Mouse (Mus musculus): ENCODE results near the gene Gdf15. TPM values are rescaled to one million over a fixed set of nuclear protein-coding genes. Genes with fewer than 3 reads are reported as not detected.

Gdf15 gene
- total RNA-seq, 2 experiments from 2014 or later = not detected

DNA sequence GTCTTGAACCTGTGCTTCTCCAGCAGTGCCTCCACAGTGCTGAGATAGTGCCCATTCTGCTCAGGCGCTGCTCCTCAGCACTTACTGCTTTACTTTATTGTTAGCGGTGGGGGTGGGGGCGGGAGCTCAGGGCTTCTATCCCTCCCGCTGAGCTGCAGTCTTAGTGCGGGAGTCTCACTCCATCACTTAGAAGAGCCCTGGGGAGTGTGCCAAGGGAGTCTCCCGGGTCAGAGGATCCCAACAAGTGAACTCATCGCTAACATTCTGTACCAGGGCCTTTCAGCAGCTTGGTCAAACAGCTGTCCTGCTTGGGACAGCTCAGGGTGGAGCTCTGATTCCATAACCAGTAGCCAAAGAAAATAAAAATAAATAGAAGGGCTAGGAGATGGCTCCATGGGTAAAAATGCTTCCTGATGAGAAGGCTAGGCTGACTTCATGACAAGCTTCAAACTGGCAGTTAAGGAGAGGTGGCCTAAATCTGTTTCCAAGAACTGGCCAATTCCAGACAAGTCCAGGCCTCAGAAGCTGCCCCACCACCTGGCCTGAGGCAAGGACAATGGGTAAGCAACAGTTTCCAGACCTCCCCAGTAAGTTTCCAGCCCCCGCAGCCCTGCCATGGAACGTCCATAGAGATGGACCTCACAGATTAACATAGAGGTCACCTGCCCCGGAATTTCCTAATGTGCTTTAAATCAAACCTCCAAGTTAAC lies 39.5 kb upstream of the Gdf15 start:
- intact Hi-C loops (cut with DNase I) = no loop called here
- TF ChIP-seq CTCF (IDR thresholded peaks at IDR 0.05) = no peak
- DNase-seq (ENCODE audit: extremely low spot score in 1 of 2, low spot score in 2 of 2) = no peak
- Histone ChIP-seq H3K27ac (no peak overlapping the region), H3K4me3 (no peak overlapping the region)

DNA sequence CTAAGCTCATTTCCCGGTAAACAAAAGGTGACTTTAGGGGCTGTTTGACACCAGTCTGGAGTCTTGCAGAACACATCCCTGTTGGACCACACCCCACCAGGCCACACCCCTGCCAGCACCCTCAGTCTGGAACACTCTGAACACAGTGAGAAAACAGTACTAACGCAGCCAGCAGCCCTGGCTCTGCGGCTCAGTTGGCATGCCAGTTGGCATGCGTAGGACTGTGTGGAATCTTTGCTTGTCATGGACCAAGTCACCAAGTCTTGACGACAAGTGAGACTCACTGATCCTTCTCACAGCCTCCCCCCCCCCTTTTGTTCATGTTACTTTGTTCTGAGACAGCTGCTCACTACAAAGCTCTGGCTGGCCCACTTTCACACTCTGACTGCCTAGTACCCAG lies 34.8 kb upstream of the Gdf15 start:
- intact Hi-C loops (cut with DNase I) = no loop called here
- no peak overlapping the region for H3K27ac ChIP-seq
- TF ChIP-seq CTCF (IDR thresholded peaks at IDR 0.05) = no peak
- no peak for DNase-seq (ENCODE audit: extremely low spot score in 1 of 2, low spot score in 2 of 2)
- H3K4me3 ChIP-seq = no peak overlapping the region

GRCm38 (mm10) chr8:70665599-70665998 lies 33.3 kb upstream of the Gdf15 start:
- intact Hi-C loops (cut with DNase I) = no loop called here
- DNase-seq (ENCODE audit: extremely low spot score in 1 of 2, low spot score in 2 of 2) = no peak
- no peak overlapping the region for H3K27ac ChIP-seq
- no peak for TF ChIP-seq CTCF (IDR thresholded peaks at IDR 0.05)
- no peak overlapping the region for H3K4me3 ChIP-seq

- no peak overlapping the region for H3K27ac ChIP-seq
- no peak for TF ChIP-seq CTCF (IDR thresholded peaks at IDR 0.05)
- DNase-seq (ENCODE audit: extremely low spot score in 1 of 2, low spot score in 2 of 2) = no peak
- intact Hi-C loops (cut with DNase I) = no loop called here
- H3K4me3 ChIP-seq = no peak overlapping the region
These were observed 32.4 kb upstream of the Gdf15 start for GRCm38 (mm10) chr8:70664631-70665030.

DNA sequence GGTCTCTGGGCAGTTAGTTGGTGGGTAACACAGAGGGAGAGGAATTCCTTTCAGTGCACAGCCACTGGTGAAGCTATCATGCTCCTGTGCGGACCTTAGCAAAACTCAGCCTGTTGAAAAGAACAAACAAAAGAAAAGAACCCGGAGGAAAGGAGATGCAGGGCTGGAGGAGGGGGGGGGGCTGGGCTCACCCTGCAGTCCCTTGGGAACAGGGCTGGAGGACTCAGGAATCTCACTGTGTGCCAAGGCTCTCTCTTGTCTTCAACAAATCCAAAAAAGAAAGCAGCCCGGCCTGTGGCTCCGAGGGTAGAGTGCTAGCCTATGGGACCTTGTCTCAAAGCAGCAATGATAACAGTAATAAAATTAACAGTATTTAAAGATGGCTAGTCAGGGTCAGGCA lies 31.4 kb upstream of the Gdf15 start:
- H3K4me3 ChIP-seq = no peak overlapping the region
- intact Hi-C loops (cut with DNase I) = no loop called here
- TF ChIP-seq CTCF (IDR thresholded peaks at IDR 0.05) = no peak
- no peak for DNase-seq (ENCODE audit: extremely low spot score in 1 of 2, low spot score in 2 of 2)
- peak overlapping the region; percentile 38; the same call in 1 of the 2 replicates for H3K27ac ChIP-seq

DNA sequence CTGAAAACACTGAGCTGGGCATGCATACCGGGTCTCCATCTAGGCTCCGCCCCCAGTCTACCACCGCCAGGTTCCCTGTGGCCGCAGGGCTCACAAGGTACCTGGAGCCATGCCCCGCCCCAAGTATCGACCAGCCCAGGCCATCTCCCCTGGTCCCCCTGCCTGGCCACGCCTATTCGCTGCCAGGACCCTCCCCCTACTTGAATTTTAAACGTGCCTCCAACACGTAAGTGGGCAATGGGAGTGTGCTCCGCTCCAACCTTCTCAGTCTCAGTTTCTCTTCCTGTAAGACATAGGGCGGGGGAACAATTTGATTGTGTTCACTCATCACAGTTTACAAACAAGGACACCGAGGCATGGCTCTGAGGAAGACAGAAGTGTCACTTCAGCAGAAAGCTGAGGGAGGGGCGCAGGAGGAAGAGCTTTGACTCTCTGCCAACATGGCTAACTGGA lies 28.0 kb upstream of the Gdf15 start, which contains the start of gene Pgpep1:
TSS of gene Pgpep1 (minus strand) at position 116 of the 453 bp plus-strand sequence.
- TF ChIP-seq CTCF (IDR thresholded peaks at IDR 0.05) = no peak
- no peak for DNase-seq (ENCODE audit: extremely low spot score in 1 of 2, low spot score in 2 of 2)
- H3K27ac ChIP-seq = peak within 1 kb of the TSS; percentile 17; the same call in 1 of the 2 replicates
- H3K4me3 ChIP-seq = peak within 1 kb of the TSS; percentile 87
- intact Hi-C loops (cut with DNase I) = no loop called here

DNA sequence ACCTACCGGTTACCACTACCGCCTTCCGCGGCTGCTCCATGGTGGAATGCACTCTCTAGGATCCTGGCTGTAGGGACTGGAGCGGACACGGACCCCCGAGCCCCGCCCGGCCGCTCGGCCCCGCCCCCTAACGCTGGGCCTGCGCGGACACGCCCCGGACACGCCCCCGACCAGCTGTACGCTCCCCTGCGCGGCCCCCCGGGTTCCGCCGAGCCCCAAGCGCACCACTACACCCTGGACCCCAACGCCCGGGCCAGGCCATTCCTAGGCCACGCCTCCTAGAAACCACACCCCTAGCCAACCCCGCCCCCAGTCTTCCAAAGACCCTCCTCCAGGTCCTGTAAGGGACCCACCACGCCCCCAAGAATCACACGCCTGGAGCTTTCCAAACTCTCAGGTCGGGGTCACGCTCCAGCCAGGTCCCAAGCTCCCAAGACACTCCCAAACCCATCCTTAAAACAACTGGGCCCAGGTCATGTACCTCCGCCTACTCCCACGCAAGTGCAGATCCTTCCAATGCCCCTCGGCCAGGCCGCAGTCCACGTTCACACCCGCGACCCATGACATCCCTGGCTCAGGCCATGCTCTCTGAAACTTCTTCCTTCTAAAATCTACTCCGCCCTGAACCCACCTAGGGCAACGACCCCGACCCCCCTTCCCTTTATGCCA lies 27.5 kb upstream of the Gdf15 start:
- DNase-seq (ENCODE audit: extremely low spot score in 1 of 2, low spot score in 2 of 2) = peak; percentile 69 to 74
- TF ChIP-seq CTCF (IDR thresholded peaks at IDR 0.05) = no peak
- Histone ChIP-seq H3K4me3 (peak overlapping the region; percentile 87), H3K27ac (peak overlapping the region; percentile 17; the same call in 1 of the 2 replicates)
- intact Hi-C loops (cut with DNase I) = no loop called here

GRCm38 (mm10) chr8:70658897-70659603 lies 26.8 kb upstream of the Gdf15 start:
- TF ChIP-seq CTCF (IDR thresholded peaks at IDR 0.05) = no peak
- intact Hi-C loops (cut with DNase I) = no loop called here
- Histone ChIP-seq H3K27ac (peak overlapping the region; percentile 17; the same call in 1 of the 2 replicates), H3K4me3 (peak overlapping the region; percentile 87)
- no peak for DNase-seq (ENCODE audit: extremely low spot score in 1 of 2, low spot score in 2 of 2)

GRCm38 (mm10) chr8:70657739-70658138 lies 25.5 kb upstream of the Gdf15 start:
- Histone ChIP-seq H3K27ac (no peak overlapping the region), H3K4me3 (no peak overlapping the region)
- TF ChIP-seq CTCF (IDR thresholded peaks at IDR 0.05) = no peak
- DNase-seq (ENCODE audit: extremely low spot score in 1 of 2, low spot score in 2 of 2) = no peak
- intact Hi-C loops (cut with DNase I) = no loop called here

GRCm38 (mm10) chr8:70657214-70657613 lies 25.0 kb upstream of the Gdf15 start:
- no peak overlapping the region for H3K27ac ChIP-seq
- intact Hi-C loops (cut with DNase I) = no loop called here
- no peak overlapping the region for H3K4me3 ChIP-seq
- no peak for TF ChIP-seq CTCF (IDR thresholded peaks at IDR 0.05)
- DNase-seq (ENCODE audit: extremely low spot score in 1 of 2, low spot score in 2 of 2) = no peak

DNA sequence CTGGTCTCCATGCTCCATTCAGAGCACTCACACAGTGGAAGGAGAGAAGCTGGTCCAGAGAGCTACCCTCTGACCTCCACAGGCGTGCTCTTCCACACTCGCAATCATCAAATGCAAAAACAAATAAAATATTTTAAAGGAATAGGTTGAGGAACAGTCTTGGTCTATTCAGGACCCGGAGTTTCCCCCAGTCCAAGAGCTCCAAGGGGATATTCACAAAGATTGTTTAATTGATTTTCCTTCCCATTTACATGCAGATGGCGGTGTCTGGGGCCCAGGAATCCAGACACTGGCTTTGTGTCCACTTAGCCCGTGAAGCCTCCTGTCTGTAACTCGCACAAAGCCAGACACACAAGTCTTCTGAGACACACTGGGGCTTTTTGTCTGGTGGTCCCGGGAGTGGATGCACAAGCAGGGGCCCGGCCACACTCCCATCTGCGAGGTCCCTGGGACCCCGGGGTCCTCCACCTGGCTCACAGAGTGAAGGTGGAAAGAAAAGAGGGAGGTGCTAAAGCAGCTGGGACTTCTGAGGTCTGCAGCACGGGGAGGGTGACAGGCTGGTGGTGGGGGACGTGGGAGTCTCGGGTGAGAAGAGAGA lies 24.0 kb upstream of the Gdf15 start:
- Histone ChIP-seq H3K27ac (no peak overlapping the region), H3K4me3 (no peak overlapping the region)
- DNase-seq (ENCODE audit: extremely low spot score in 1 of 2, low spot score in 2 of 2) = no peak
- TF ChIP-seq CTCF (IDR thresholded peaks at IDR 0.05) = no peak
- intact Hi-C loops (cut with DNase I) = no loop called here

- TF ChIP-seq CTCF (IDR thresholded peaks at IDR 0.05) = no peak
- no peak for DNase-seq (ENCODE audit: extremely low spot score in 1 of 2, low spot score in 2 of 2)
- Histone ChIP-seq H3K27ac (no peak overlapping the region), H3K4me3 (no peak overlapping the region)
- intact Hi-C loops (cut with DNase I) = no loop called here
These were observed 23.2 kb upstream of the Gdf15 start for GRCm38 (mm10) chr8:70655469-70655868.
